Mouse (Mus musculus): Measurements from ENCODE around the gene Nme3.
A peak's percentile ranks its signal among the peaks of the same experiment; 100 is the strongest.

The Nme3 gene

GRCm38 (mm10) chr17:24881738-24882440 lies 14.4 kb upstream of the Nme3 start:
- peak; percentile 59 for DNase-seq (ENCODE audit: low read depth, low spot score)

- DNase-seq (ENCODE audit: low read depth, low spot score) = no peak
These were observed 11.9 kb upstream of the Nme3 start for GRCm38 (mm10) chr17:24884391-24884790.

- no peak for DNase-seq (ENCODE audit: low read depth, low spot score)
These were observed 10.8 kb upstream of the Nme3 start for GRCm38 (mm10) chr17:24885356-24886133.

GRCm38 (mm10) chr17:24886134-24886931 lies 10.0 kb upstream of the Nme3 start, which contains the start of the genes Nubp2 and Spsb3:
Gene Nubp2, minus strand, starts transcription at chr17:24886349.
Gene Spsb3, plus strand, starts transcription at chr17:24886643.
- DNase-seq (ENCODE audit: low read depth, low spot score) = peak; percentile 97

GRCm38 (mm10) chr17:24886932-24887271 lies 9.4 kb upstream of the Nme3 start:
- no peak for DNase-seq (ENCODE audit: low read depth, low spot score)

GRCm38 (mm10) chr17:24887291-24888080 lies 8.8 kb upstream of the Nme3 start:
- no peak for DNase-seq (ENCODE audit: low read depth, low spot score)

GRCm38 (mm10) chr17:24888862-24889261 lies 7.4 kb upstream of the Nme3 start:
- no peak for DNase-seq (ENCODE audit: low read depth, low spot score)

- DNase-seq (ENCODE audit: low read depth, low spot score) = no peak
These were observed 5.9 kb upstream of the Nme3 start for GRCm38 (mm10) chr17:24890151-24891092.

- peak; percentile 60 for DNase-seq (ENCODE audit: low read depth, low spot score)
These were observed 5.0 kb upstream of the Nme3 start for GRCm38 (mm10) chr17:24891321-24891720.

- no peak for DNase-seq (ENCODE audit: low read depth, low spot score)
These were observed 3.5 kb upstream of the Nme3 start for GRCm38 (mm10) chr17:24892785-24893184.

- DNase-seq (ENCODE audit: low read depth, low spot score) = no peak
These were observed 3.0 kb upstream of the Nme3 start for GRCm38 (mm10) chr17:24893276-24893675.

- DNase-seq (ENCODE audit: low read depth, low spot score) = peak; percentile 27
These were observed 2.0 kb upstream of the Nme3 start for GRCm38 (mm10) chr17:24894061-24894994.

GRCm38 (mm10) chr17:24894995-24895547 lies 1.2 kb upstream of the Nme3 start, which contains the start of the genes Eme2 and Mrps34:
Gene Eme2, minus strand, starts transcription at chr17:24895087.
Gene Mrps34, plus strand, starts transcription at chr17:24895116.
- DNase-seq (ENCODE audit: low read depth, low spot score) = peak; percentile 90

GRCm38 (mm10) chr17:24895571-24896240 lies 594 bp upstream of the Nme3 start:
- DNase-seq (ENCODE audit: low read depth, low spot score) = no peak

- DNase-seq (ENCODE audit: low read depth, low spot score) = no peak
These were observed 631 bp downstream of the Nme3 start for GRCm38 (mm10) chr17:24896993-24897269.

- DNase-seq (ENCODE audit: low read depth, low spot score) = no peak
These were observed 1.3 kb downstream of the Nme3 start for GRCm38 (mm10) chr17:24897600-24897999.

- DNase-seq (ENCODE audit: low read depth, low spot score) = no peak
These were observed 1.9 kb downstream of the Nme3 start for GRCm38 (mm10) chr17:24898041-24898854.

Measured in A20 (cell line).